In genomic region chr9:54770140-54770780, GRCm38 (mm10) we compare ENCODE assay signal across 20 mouse cellular contexts. TPM values are rescaled to one million over a fixed set of nuclear protein-coding genes. Genes with fewer than 3 reads are reported as not detected.
DNase-seq lines count a peak whose midpoint lies in the region; ATAC-seq and TF ChIP-seq lines count a peak whose summit lies in the region.
"Had no signal": no experiment of that assay in that cellular context is flagged by ENCODE, and none has a peak within 500 bp of the region (broad histone marks: within the 10 kb centered on the region; RNA-seq: fewer than 3 reads in every experiment).

No protein-coding gene starts in this region.

- H3K9me3 ChIP-seq in kidney, postnatal 0 days (replicated peaks; ENCODE audit: low read length), result no peaks in the 10 kb centered on the region
- H3K9me3 ChIP-seq in embryonic facial prominence, embryonic 10.5 days, result no peaks in the 10 kb centered on the region
- no peaks in the 10 kb centered on the region for H3K9me3 ChIP-seq in limb, embryonic 13.5 days
- H3K9me3 ChIP-seq: forebrain, embryonic 12.5 days had no signal

- H3K4me1 ChIP-seq in kidney, postnatal 0 days (replicated peaks; ENCODE audit: insufficient read depth, low read length), result peaks cover 12% of the 10 kb centered on the region
- peaks cover 56% of the 10 kb centered on the region for H3K4me1 ChIP-seq in embryonic facial prominence, embryonic 10.5 days
- H3K4me1 ChIP-seq in limb, embryonic 13.5 days, result peaks cover 50% of the 10 kb centered on the region

- ATAC-seq in kidney, postnatal 0 days (replicated peaks; ENCODE audit: low FRiP score, low read depth), result no peak
- no peak for ATAC-seq in limb, embryonic 13.5 days (ENCODE audit: low FRiP score, low read depth)
- ATAC-seq in CD4-positive, CD25-positive, alpha-beta regulatory T cell, adult 4 months, result no peak

- TF ChIP-seq CTCF in kidney, postnatal 0 days (IDR thresholded peaks at IDR 0.05; ENCODE audit: low read depth), result no peak

- H3K27ac ChIP-seq in kidney, postnatal 0 days, result no peak overlapping the region
- peak overlapping the region; percentile 65 for H3K27ac ChIP-seq in embryonic facial prominence, embryonic 10.5 days (replicated peaks)
- 0 out of 2 replicates have a peak overlapping the region, but pooled peaks have one; percentile 58 for H3K27ac ChIP-seq in limb, embryonic 13.5 days
- H3K27ac ChIP-seq: forebrain, embryonic 12.5 days had no signal

- WGBS in kidney, postnatal 0 days, result 10% methylated on average over 11 of the region's 11 CpGs
- WGBS in embryonic facial prominence, embryonic 10.5 days, result 64% methylated on average over 11 of the region's 11 CpGs
- 27% methylated on average over 11 of the region's 11 CpGs for WGBS in limb, embryonic 13.5 days

- H3K27me3 ChIP-seq in kidney, postnatal 0 days (ENCODE audit: insufficient read depth, low read length), result peaks cover 13% of the 10 kb centered on the region
- H3K27me3 ChIP-seq in embryonic facial prominence, embryonic 10.5 days (replicated peaks; ENCODE audit: low read depth, poor library complexity, severe bottlenecking), result peaks cover 26% of the 10 kb centered on the region
- peaks cover 20% of the 10 kb centered on the region for H3K27me3 ChIP-seq in limb, embryonic 13.5 days

- no peak overlapping the region for H3K4me3 ChIP-seq in kidney, postnatal 0 days (replicated peaks; ENCODE audit: low read depth, low read length)
- peak overlapping the region; percentile 31; the same call in 1 of the 2 replicates for H3K4me3 ChIP-seq in embryonic facial prominence, embryonic 10.5 days
- no peak overlapping the region for H3K4me3 ChIP-seq in limb, embryonic 13.5 days
- H3K4me3 ChIP-seq: forebrain, embryonic 12.5 days had no signal

- peak; percentile 37 for DNase-seq in embryo, embryonic 11 days
- DNase-seq in embryo, embryonic 9.5 days (ENCODE audit: extremely low spot score), result no peak
- peak; percentile 81 for DNase-seq in kidney, postnatal 0 days (ENCODE audit: low spot score)
- no peak for DNase-seq in kidney, postnatal 14 days
- DNase-seq in embryonic facial prominence, embryonic 10.5 days (ENCODE audit: low spot score), result no peak
- DNase-seq in lung, postnatal 4 days, result no peak
- DNase-seq: cerebellum, adult 11 months; cerebellum, postnatal 36 days; gastrocnemius, postnatal 36 days; heart, postnatal 14 days; kidney, postnatal 10 days; layer of hippocampus, adult 9-11 months; lung, adult 18-20 months; lung, postnatal 36 days; spleen, adult 18-20 months had no signal

- H3K36me3 ChIP-seq in kidney, postnatal 0 days (ENCODE audit: insufficient read depth, low read length), result no peaks in the 10 kb centered on the region
- peaks cover 73% of the 10 kb centered on the region for H3K36me3 ChIP-seq in embryonic facial prominence, embryonic 10.5 days (replicated peaks)
- H3K36me3 ChIP-seq in limb, embryonic 13.5 days, result peaks cover 26% of the 10 kb centered on the region
- H3K36me3 ChIP-seq: forebrain, embryonic 12.5 days had no signal

- H3K9ac ChIP-seq in kidney, postnatal 0 days (ENCODE audit: low read depth, low read length), result no peak overlapping the region
- H3K9ac ChIP-seq in limb, embryonic 13.5 days, result no peak overlapping the region
- H3K9ac ChIP-seq: forebrain, embryonic 12.5 days had no signal

- peak overlapping the region; percentile 5; the same call in 1 of the 2 replicates for H3K4me2 ChIP-seq in kidney, postnatal 0 days (ENCODE audit: low read length)
- peak overlapping the region; percentile 34 for H3K4me2 ChIP-seq in limb, embryonic 13.5 days (replicated peaks)
- H3K4me2 ChIP-seq: forebrain, embryonic 12.5 days; heart, embryonic 11.5 days had no signal

RNA-seq across cellular contexts. Expression of gene Crabp1, which starts 5.7 kb away (rescaled TPM):
- 14.3 and 18.0 TPM in 2 replicates for polyA plus RNA-seq in kidney, postnatal 0 days (2015; fragmentation: Nextera tagmentation; extraction: Ambion mirVana)
- 1,341 and 1,562 TPM in 2 replicates for polyA plus RNA-seq in embryonic facial prominence, embryonic 10.5 days (2016; fragmentation: Nextera tagmentation; extraction: Ambion mirVana)
- polyA plus RNA-seq in limb, embryonic 13.5 days (2015; fragmentation: Nextera tagmentation; extraction: Ambion mirVana), result 572 and 589 TPM in 2 replicates
- not detected for polyA plus RNA-seq in CD4-positive, CD25-positive, alpha-beta regulatory T cell, adult 4 months (2017; shearing (Covaris generic))
- polyA plus RNA-seq: liver, adult 2 months had no signal

RNA-seq across cellular contexts. Expression of gene Wdr61, which starts 35.9 kb away (rescaled TPM):
- 155 and 166 TPM in 2 replicates for polyA plus RNA-seq in kidney, postnatal 0 days (2015; fragmentation: Nextera tagmentation; extraction: Ambion mirVana)
- polyA plus RNA-seq in embryonic facial prominence, embryonic 10.5 days (2016; fragmentation: Nextera tagmentation; extraction: Ambion mirVana), result 182 and 188 TPM in 2 replicates
- 156 and 174 TPM in 2 replicates for polyA plus RNA-seq in limb, embryonic 13.5 days (2015; fragmentation: Nextera tagmentation; extraction: Ambion mirVana)
- 100 to 1,000 TPM; 127 to 147 TPM for polyA plus RNA-seq in CD4-positive, CD25-positive, alpha-beta regulatory T cell, adult 4 months (2017; shearing (Covaris generic))

Comparison
In these comparisons a context has a peak if more than half of its experiments do, and no peak if none do; other contexts are left out.
1. DNase-seq: peak in embryo, embryonic 11 days (single experiment) and kidney, postnatal 0 days (single experiment); none in embryo, embryonic 9.5 days (single experiment), kidney, postnatal 14 days (single experiment), embryonic facial prominence, embryonic 10.5 days (single experiment) and lung, postnatal 4 days (0 of 2).
2. RNA of gene Crabp1, which starts 5.7 kb away (polyA plus RNA-seq): 1,341 to 1,562 TPM in embryonic facial prominence, embryonic 10.5 days and 572 to 589 TPM in limb, embryonic 13.5 days; 14.3 to 18.0 TPM in kidney, postnatal 0 days and not detected in CD4-positive, CD25-positive, alpha-beta regulatory T cell, adult 4 months; every median in the first group is over 10 times any median in the second.